Mouse (Mus musculus) forebrain, embryonic 14.5 days (tissue): Measurements from ENCODE around the gene Pck2. TPM values are rescaled to one million over a fixed set of nuclear protein-coding genes. Genes with fewer than 3 reads are reported as not detected.

Experiments
- ATAC-seq: fragments of 200-750 bp; cut with Nextera tagmentation; 2 replicates; pipeline ENCODE4 v1.8.0; 2017; ENCODE audit warnings: mild to moderate bottlenecking, moderate library complexity
- DNase-seq: peaks from one replicate; pipeline ENCODE4 v3.0.0-alpha.2; 2015; ENCODE audit warnings: low spot score
- H3K27ac ChIP-seq: fragments of 300-500 bp; sonication (generic); 2 replicates; pipeline ENCODE4 v1.5.1; 2014; ENCODE audit warnings: low read depth, mild to moderate bottlenecking, control low read depth, low read length, moderate library complexity
- H3K27me3 ChIP-seq: fragments of 300-500 bp; sonication (generic); replicated peaks from 2 replicates; pipeline ENCODE4 v1.6.1; 2014; ENCODE audit warnings: low read length, control low read depth, mixed read lengths; ENCODE audit not compliant: control insufficient read depth, insufficient read depth
- H3K36me3 ChIP-seq: fragments of 300-500 bp; sonication (generic); 2 replicates; pipeline ENCODE4 v1.6.1; 2014; ENCODE audit warnings: low read length, control low read depth; ENCODE audit not compliant: control insufficient read depth, insufficient read depth
- H3K4me1 ChIP-seq: fragments of 300-500 bp; sonication (generic); 2 replicates; pipeline ENCODE4 v1.6.1; 2014; ENCODE audit warnings: antibody characterized with exemption, low read length, control low read depth; ENCODE audit not compliant: control insufficient read depth, insufficient read depth
- H3K4me2 ChIP-seq: fragments of 300-500 bp; sonication (generic); 2 replicates; pipeline ENCODE4 v1.6.1; 2014; ENCODE audit warnings: mild to moderate bottlenecking, control low read depth, low read length
- H3K4me3 ChIP-seq: fragments of 300-500 bp; sonication (generic); 2 replicates; pipeline ENCODE4 v1.5.1; 2014; ENCODE audit warnings: low read depth, low read length, control low read depth
- H3K9ac ChIP-seq: fragments of 300-500 bp; sonication (generic); 2 replicates; pipeline ENCODE4 v1.6.1; 2014; ENCODE audit warnings: mild to moderate bottlenecking, low read length, control low read depth, moderate library complexity
- H3K9me3 ChIP-seq: fragments of 300-500 bp; sonication (generic); replicated peaks from 2 replicates; pipeline ENCODE4 v1.6.1; 2016; ENCODE audit warnings: low read length, control low read depth, mixed read lengths; ENCODE audit not compliant: control insufficient read depth
- WGBS: fragments of 180-500 bp; shearing (Covaris S2); extraction: QIAGEN DNeasy Blood & Tissue Kit; methylation state at CpG from one replicate; pipeline ENCODE4 v1.1.7; 2014; 5-methylcytosine and 5-hydroxymethylcytosine counted together
- polyA plus RNA-seq: library from polyadenylated mRNA; unstranded; fragments of >200 nt; fragmentation: Nextera tagmentation; extraction: Ambion mirVana; gene quantifications from 2 replicates; pipeline ENCODE4 v1.2.1, GENCODE M21; 2014

Gene Pck2
- polyA plus RNA-seq, 1 experiment from 2014 or later, result 10.7 TPM

DNA sequence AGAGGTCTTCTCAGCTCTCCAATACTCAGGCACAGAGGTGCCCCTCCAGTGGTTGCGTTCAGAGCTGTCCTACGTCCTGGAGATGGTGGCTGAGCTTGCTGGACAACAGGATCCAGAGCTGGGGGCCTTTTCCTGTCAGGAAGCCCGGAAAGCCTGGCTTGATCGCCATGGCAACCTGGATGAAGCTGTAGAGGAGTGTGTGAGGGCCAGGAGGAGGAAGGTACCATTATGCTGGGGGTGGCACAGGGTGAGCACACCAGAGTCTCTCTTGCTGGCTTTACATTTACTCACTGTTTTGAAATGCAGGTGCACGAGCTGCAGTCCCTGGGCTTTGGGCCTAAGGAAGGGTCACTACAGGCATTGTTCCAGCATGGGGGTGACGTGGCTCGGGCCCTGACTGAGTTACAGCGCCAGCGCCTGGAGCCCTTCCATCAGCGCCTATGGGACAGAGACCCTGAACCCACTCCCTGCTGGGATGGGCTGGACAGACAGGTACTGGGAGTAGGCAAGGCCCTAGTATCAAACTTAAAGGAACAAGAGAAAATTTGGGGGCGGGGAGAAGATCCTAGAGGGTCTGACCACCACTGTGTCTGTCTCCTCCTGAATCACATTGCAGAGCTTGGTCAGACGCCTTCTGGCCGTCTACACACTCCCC is 56.1 kb downstream of the Pck2 start:
- Histone ChIP-seq H3K27ac (no peak overlapping the region), H3K9me3 (no peaks in the 10 kb centered on the region), H3K36me3 (peaks cover 67% of the 10 kb centered on the region), H3K4me3 (no peak overlapping the region), H3K27me3 (no peaks in the 10 kb centered on the region), H3K4me1 (peaks cover 7% of the 10 kb centered on the region; the same call in 1 of the 2 replicates), H3K4me2 (no peak overlapping the region), H3K9ac (no peak overlapping the region)
- ATAC-seq, result no peak
- WGBS, result 78% methylated on average over 13 of the region's 13 CpGs
- DNase-seq, result no peak

- no peaks in the 10 kb centered on the region for H3K27me3 ChIP-seq
- no peak for ATAC-seq
- H3K9ac ChIP-seq, result no peak overlapping the region
- H3K27ac ChIP-seq, result no peak overlapping the region
- no peaks in the 10 kb centered on the region for H3K9me3 ChIP-seq
- H3K4me1 ChIP-seq, result no peaks in the 10 kb centered on the region
- peaks cover 91% of the 10 kb centered on the region for H3K36me3 ChIP-seq
- WGBS, result 95% methylated on average over 21 of the region's 21 CpGs
- no peak for DNase-seq
- no peak overlapping the region for H3K4me2 ChIP-seq
- H3K4me3 ChIP-seq, result no peak overlapping the region
Measured at GRCm38 (mm10) chr14:55598521-55599390, 58.7 kb downstream of the Pck2 start.

Other genes with a start within 250 kb of the Pck2 start
- 26.8 and 31.1 TPM in 2 replicates for gene Dhrs4, start 61.5 kb upstream of the Pck2 start, polyA plus RNA-seq
- gene Carmil3, start 49.6 kb upstream of the Pck2 start, polyA plus RNA-seq, result 21.9 and 26.5 TPM in 2 replicates
- 4.5 and 7.4 TPM in 2 replicates for gene Cpne6, start 29.8 kb upstream of the Pck2 start, polyA plus RNA-seq
- not detected in 2 replicates for gene Nrl, start 15.3 kb upstream of the Pck2 start, polyA plus RNA-seq
- gene Dcaf11, start 19.7 kb downstream of the Pck2 start, polyA plus RNA-seq, result 130 and 137 TPM in 2 replicates
- gene A730061H03Rik, start 20.1 kb downstream of the Pck2 start, polyA plus RNA-seq, result not detected in 2 replicates
- not detected in 2 replicates for gene Fitm1, start 35.4 kb downstream of the Pck2 start, polyA plus RNA-seq
- gene Psme1, start 37.9 kb downstream of the Pck2 start, polyA plus RNA-seq, result 192 and 204 TPM in 2 replicates
- gene Emc9, start 45.0 kb downstream of the Pck2 start, polyA plus RNA-seq, result 13.9 and 17.6 TPM in 2 replicates
- gene Psme2, start 50.8 kb downstream of the Pck2 start, polyA plus RNA-seq, result 206 and 213 TPM in 2 replicates
- 11.0 and 13.0 TPM in 2 replicates for gene Rnf31, start 51.4 kb downstream of the Pck2 start, polyA plus RNA-seq
- gene Irf9, start 63.3 kb downstream of the Pck2 start, polyA plus RNA-seq, result 6.3 and 6.9 TPM in 2 replicates
- gene Rec8, start 77.8 kb downstream of the Pck2 start, polyA plus RNA-seq, result 6.5 and 7.0 TPM in 2 replicates
- 80.8 and 82.5 TPM in 2 replicates for gene Ipo4, start 95.7 kb downstream of the Pck2 start, polyA plus RNA-seq
- gene Gm49378, start 97.6 kb downstream of the Pck2 start, polyA plus RNA-seq, result 1.8 and 3.4 TPM in 2 replicates
- 56.5 and 57.5 TPM in 2 replicates for gene Tm9sf1, start 103.5 kb downstream of the Pck2 start, polyA plus RNA-seq
- 0.17 and 0.20 TPM in 2 replicates for gene Tssk4, start 109.9 kb downstream of the Pck2 start, polyA plus RNA-seq
- 62.7 and 64.4 TPM in 2 replicates for gene Mdp1, start 120.2 kb downstream of the Pck2 start, polyA plus RNA-seq
- 48.7 and 49.6 TPM in 2 replicates for gene Gmpr2, start 131.7 kb downstream of the Pck2 start, polyA plus RNA-seq
- 622 and 707 TPM in 2 replicates for gene Nedd8, start 131.9 kb downstream of the Pck2 start, polyA plus RNA-seq
- gene Tinf2, start 141.6 kb downstream of the Pck2 start, polyA plus RNA-seq, result 30.6 and 37.5 TPM in 2 replicates
- 0.10 and 0.12 TPM in 2 replicates for gene Tgm1, start 173.7 kb downstream of the Pck2 start, polyA plus RNA-seq
- 34.2 and 38.3 TPM in 2 replicates for gene Rabggta, start 182.0 kb downstream of the Pck2 start, polyA plus RNA-seq
- 83.8 and 84.4 TPM in 2 replicates for gene Dhrs1, start 205.4 kb downstream of the Pck2 start, polyA plus RNA-seq
- gene Nop9, start 205.4 kb downstream of the Pck2 start, polyA plus RNA-seq, result 36.3 and 36.6 TPM in 2 replicates
- gene Cideb, start 218.2 kb downstream of the Pck2 start, polyA plus RNA-seq, result 0.14 TPM in 1 of 2 replicates, not detected in the other
- gene Ltb4r2, start 221.2 kb downstream of the Pck2 start, polyA plus RNA-seq, result 0.07 and 0.14 TPM in 2 replicates
- 0.28 TPM in 1 of 2 replicates, not detected in the other for gene Ltb4r1, start 225.7 kb downstream of the Pck2 start, polyA plus RNA-seq
- 1.9 and 3.3 TPM in 2 replicates for gene Adcy4, start 243.8 kb downstream of the Pck2 start, polyA plus RNA-seq
- 2.4 and 4.1 TPM in 2 replicates for gene Ripk3, start 248.6 kb downstream of the Pck2 start, polyA plus RNA-seq